Mouse (Mus musculus) hindbrain, embryonic 11.5 days (tissue): Measurements from ENCODE around the gene Rps19bp1. TPM values are rescaled to one million over a fixed set of nuclear protein-coding genes. Genes with fewer than 3 reads are reported as not detected.

Experiments used
- ATAC-seq: fragments of 200-750 bp; cut with Nextera tagmentation; 2 replicates; pipeline ENCODE4 v1.8.0; 2017; ENCODE audit warnings: mild to moderate bottlenecking, moderate TSS enrichment, moderate library complexity; ENCODE audit not compliant: low FRiP score
- DNase-seq: peaks from one replicate; pipeline ENCODE4 v3.0.0-alpha.2; 2015; ENCODE audit warnings: low spot score
- H3K27ac ChIP-seq: fragments of 300-500 bp; sonication (generic); 2 replicates; pipeline ENCODE4 v1.5.1; 2014; ENCODE audit warnings: mild to moderate bottlenecking, low read depth, low read length
- H3K27me3 ChIP-seq: fragments of 300-500 bp; sonication (generic); 2 replicates; pipeline ENCODE4 v1.6.1; 2014; ENCODE audit warnings: mild to moderate bottlenecking, low read length, moderate library complexity, mixed read lengths; ENCODE audit not compliant: control insufficient read depth, insufficient read depth
- H3K36me3 ChIP-seq: fragments of 300-500 bp; sonication (generic); 2 replicates; pipeline ENCODE4 v1.6.1; 2014; ENCODE audit warnings: mild to moderate bottlenecking, low read length, moderate library complexity, mixed read lengths; ENCODE audit not compliant: control insufficient read depth, insufficient read depth
- H3K4me1 ChIP-seq: fragments of 300-500 bp; sonication (generic); replicated peaks from 2 replicates; pipeline ENCODE4 v1.6.1; 2014; ENCODE audit warnings: low read length, mixed read lengths; ENCODE audit not compliant: control insufficient read depth, insufficient read depth
- H3K4me2 ChIP-seq: fragments of 300-500 bp; sonication (generic); replicated peaks from 2 replicates; pipeline ENCODE4 v1.6.1; 2014; ENCODE audit warnings: mild to moderate bottlenecking, low read depth, low read length
- H3K4me3 ChIP-seq: fragments of 300-500 bp; sonication (generic); 2 replicates; pipeline ENCODE4 v1.5.1; 2014; ENCODE audit warnings: low read depth, low read length
- H3K9ac ChIP-seq: fragments of 300-500 bp; sonication (generic); 2 replicates; pipeline ENCODE4 v1.6.1; 2014; ENCODE audit warnings: low read depth, low read length
- H3K9me3 ChIP-seq: fragments of 300-500 bp; sonication (generic); 2 replicates; pipeline ENCODE4 v1.6.1; 2016; ENCODE audit warnings: low read length; ENCODE audit not compliant: control insufficient read depth
- WGBS: fragments of 180-500 bp; shearing (Covaris S2); extraction: QIAGEN DNeasy Blood & Tissue Kit; methylation state at CpG from one replicate; pipeline ENCODE4 v1.1.7; 2014; 5-methylcytosine and 5-hydroxymethylcytosine counted together
- polyA plus RNA-seq: library from polyadenylated mRNA; unstranded; fragments of >200 nt; fragmentation: Nextera tagmentation; extraction: Ambion mirVana; gene quantifications from 2 replicates; pipeline ENCODE4 v1.2.1, GENCODE M21; 2014

Rps19bp1 gene
- polyA plus RNA-seq, 1 experiment from 2014 or later = 68.0 TPM

DNA sequence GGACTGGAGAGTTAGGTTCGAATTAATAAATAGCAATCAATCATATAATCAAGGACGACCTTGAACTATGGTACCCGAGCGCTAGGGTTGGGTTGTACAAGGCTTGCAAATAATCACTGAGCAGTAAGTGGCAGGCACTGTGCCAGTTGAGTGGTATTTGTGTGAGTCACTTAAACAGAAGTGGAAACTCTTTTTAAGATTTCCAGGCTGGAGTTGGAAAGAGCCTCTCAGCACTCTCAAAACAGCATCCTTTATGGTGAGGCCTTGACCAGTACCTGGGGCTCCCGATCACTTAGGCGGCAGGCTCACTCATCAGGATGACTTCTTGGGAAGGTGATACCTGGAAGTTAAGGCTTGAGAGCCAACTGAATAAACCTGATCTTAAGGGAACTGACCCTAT is 9.9 kb downstream of the Rps19bp1 start:
- ATAC-seq (no peak), DNase-seq (no peak)
- 59% methylated on average over 6 of the region's 6 CpGs for WGBS
- peak overlapping the region; percentile 77 for H3K9ac ChIP-seq
- no peaks in the 10 kb centered on the region for H3K9me3 ChIP-seq
- H3K27ac ChIP-seq = peak overlapping the region; percentile 91
- H3K27me3 ChIP-seq = no peaks in the 10 kb centered on the region
- peak overlapping the region; percentile 100 for H3K4me3 ChIP-seq
- H3K36me3 ChIP-seq = peaks cover 27% of the 10 kb centered on the region
- H3K4me2 ChIP-seq = peak overlapping the region; percentile 84
- peaks cover 12% of the 10 kb centered on the region; the same call in 1 of the 2 replicates for H3K4me1 ChIP-seq

DNA sequence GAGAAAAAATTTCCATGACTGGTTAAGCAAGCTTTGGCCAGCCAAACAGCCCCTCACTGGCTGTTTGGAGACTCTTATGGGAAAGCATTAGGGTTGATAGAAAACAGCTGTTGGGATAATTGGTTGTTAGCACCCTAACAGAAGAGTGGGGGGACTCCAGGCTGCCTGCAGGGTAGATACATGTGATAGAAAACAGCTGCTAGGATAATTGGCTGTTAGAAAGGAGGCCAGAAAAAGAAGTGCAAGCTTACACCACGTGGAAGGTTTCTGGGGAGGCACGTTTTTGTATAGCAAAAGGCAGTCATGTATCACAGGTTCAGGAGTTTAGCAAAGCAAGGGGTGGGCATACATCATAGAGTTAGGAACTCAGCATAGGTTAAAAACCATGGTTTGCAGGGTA is 10.6 kb downstream of the Rps19bp1 start:
- no peak for ATAC-seq
- H3K4me2 ChIP-seq = no peak overlapping the region

DNA sequence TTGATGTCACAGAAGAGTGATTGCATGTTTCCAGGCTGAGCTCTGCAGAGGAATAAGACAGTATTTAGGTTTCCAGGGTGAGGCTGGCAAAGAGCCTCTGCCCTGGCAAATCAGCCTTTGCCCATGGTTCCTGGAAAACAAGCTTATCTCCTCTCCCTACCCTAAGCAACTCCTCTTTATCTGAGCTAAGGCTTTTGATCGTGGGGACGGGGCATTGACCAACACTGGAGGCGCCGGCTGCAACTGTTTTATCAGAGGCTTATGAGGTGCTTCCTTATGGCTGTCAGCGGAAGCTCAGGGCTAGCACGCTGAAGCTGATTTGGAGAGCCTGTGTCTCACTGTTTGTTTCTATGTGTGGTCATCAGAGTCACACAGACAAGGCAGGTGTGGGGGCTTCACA is 13.5 kb downstream of the Rps19bp1 start:
- H3K4me2 ChIP-seq = no peak overlapping the region
- ATAC-seq (no peak), DNase-seq (no peak)
- H3K36me3 ChIP-seq = peaks cover 16% of the 10 kb centered on the region; the same call in 1 of the 2 replicates
- no peaks in the 10 kb centered on the region for H3K27me3 ChIP-seq
- 93% methylated on average over 6 of the region's 6 CpGs for WGBS
- no peak overlapping the region for H3K4me3 ChIP-seq
- no peak overlapping the region for H3K9ac ChIP-seq
- H3K4me1 ChIP-seq = peaks cover 4% of the 10 kb centered on the region; the same call in 1 of the 2 replicates
- no peak overlapping the region for H3K27ac ChIP-seq
- H3K9me3 ChIP-seq = no peaks in the 10 kb centered on the region

More for the DNA sequence above, 10.6 kb downstream of the Rps19bp1 start:
- Histone ChIP-seq H3K36me3 (peaks cover 28% of the 10 kb centered on the region), H3K4me3 (no peak overlapping the region), H3K4me1 (peaks cover 12% of the 10 kb centered on the region; the same call in 1 of the 2 replicates), H3K9ac (no peak overlapping the region), H3K9me3 (no peaks in the 10 kb centered on the region), H3K27ac (peak overlapping the region; percentile 91; the same call in 1 of the 2 replicates), H3K27me3 (no peaks in the 10 kb centered on the region)
- DNase-seq = no peak
- 42% methylated on average over 2 of the region's 2 CpGs for WGBS

DNA sequence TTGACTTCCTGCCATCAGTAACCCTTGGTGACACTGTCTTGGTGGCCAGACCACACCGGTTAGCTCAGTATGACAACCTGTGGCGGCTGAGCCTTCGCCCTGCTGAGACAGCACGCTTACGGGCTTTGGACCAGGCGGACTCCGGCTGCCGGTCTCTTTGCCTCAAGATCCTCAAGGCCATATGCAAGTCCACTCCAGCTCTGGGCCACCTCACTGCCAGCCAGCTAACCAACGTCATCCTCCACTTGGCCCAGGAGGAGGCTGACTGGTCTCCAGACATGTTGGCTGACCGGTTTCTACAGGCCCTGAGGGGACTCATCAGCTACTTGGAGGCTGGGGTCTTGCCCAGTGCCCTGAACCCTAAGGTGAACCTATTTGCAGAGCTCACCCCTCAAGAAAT is 14.4 kb downstream of the Rps19bp1 start:
- H3K4me3 ChIP-seq = no peak overlapping the region
- H3K36me3 ChIP-seq = peaks cover 18% of the 10 kb centered on the region; the same call in 1 of the 2 replicates
- H3K9ac ChIP-seq = no peak overlapping the region
- DNase-seq = no peak
- no peak overlapping the region for H3K4me2 ChIP-seq
- no peak overlapping the region for H3K27ac ChIP-seq
- no peak for ATAC-seq
- no peaks in the 10 kb centered on the region for H3K9me3 ChIP-seq
- peaks cover 4% of the 10 kb centered on the region; the same call in 1 of the 2 replicates for H3K4me1 ChIP-seq
- H3K27me3 ChIP-seq = no peaks in the 10 kb centered on the region
- 89% methylated on average over 10 of the region's 10 CpGs for WGBS

DNA sequence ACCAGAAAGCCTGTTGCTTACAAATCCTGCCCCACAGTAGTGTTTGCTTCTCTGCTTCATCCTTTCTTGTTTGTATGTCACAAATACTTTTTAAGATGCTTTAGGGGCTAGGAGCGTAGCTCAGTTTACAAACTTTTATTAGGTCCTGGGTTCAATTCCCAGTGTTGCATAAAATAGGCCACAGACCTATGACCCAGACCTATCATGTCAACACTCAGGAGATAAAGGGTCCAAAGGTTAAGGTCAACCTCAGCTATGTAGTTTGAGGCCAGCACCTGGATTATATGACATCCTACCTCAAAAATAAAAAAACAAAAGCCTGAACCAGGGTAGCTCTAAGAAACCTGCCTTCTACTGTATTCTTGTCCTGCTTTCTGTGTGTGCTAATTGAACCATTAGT is 15.5 kb downstream of the Rps19bp1 start:
- Histone ChIP-seq H3K36me3 (peaks cover 18% of the 10 kb centered on the region; the same call in 1 of the 2 replicates), H3K4me2 (no peak overlapping the region), H3K4me1 (no peaks in the 10 kb centered on the region), H3K27ac (no peak overlapping the region), H3K9me3 (no peaks in the 10 kb centered on the region), H3K9ac (no peak overlapping the region), H3K4me3 (no peak overlapping the region), H3K27me3 (no peaks in the 10 kb centered on the region)
- no peak for ATAC-seq
- DNase-seq = no peak
- WGBS = 100% methylated on average over 1 of the region's 1 CpGs

DNA sequence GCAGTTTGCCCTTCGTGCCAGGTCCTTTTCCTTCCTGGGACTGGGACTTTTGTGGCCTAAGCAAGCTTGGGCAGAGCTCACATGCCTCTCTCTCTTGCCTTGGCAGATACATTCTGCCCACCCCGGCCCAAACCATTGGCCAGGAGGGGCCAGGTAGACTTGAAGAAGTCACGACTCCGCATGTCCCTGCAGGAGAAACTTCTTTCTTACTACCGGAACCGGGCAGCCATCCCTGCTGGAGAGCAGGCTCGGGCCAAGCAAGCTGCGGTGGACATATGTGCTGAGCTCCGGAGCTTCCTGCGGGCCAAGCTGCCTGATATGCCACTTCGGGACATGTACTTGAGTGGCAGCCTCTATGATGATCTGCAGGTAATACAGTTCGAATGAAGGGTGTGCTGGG is 16.0 kb downstream of the Rps19bp1 start:
- H3K27me3 ChIP-seq = no peaks in the 10 kb centered on the region
- no peak for ATAC-seq
- H3K4me1 ChIP-seq = no peaks in the 10 kb centered on the region
- no peak overlapping the region for H3K9ac ChIP-seq
- DNase-seq = no peak
- no peaks in the 10 kb centered on the region for H3K9me3 ChIP-seq
- 95% methylated on average over 12 of the region's 12 CpGs for WGBS
- H3K4me2 ChIP-seq = no peak overlapping the region
- peaks cover 18% of the 10 kb centered on the region; the same call in 1 of the 2 replicates for H3K36me3 ChIP-seq
- H3K27ac ChIP-seq = no peak overlapping the region
- H3K4me3 ChIP-seq = no peak overlapping the region

DNA sequence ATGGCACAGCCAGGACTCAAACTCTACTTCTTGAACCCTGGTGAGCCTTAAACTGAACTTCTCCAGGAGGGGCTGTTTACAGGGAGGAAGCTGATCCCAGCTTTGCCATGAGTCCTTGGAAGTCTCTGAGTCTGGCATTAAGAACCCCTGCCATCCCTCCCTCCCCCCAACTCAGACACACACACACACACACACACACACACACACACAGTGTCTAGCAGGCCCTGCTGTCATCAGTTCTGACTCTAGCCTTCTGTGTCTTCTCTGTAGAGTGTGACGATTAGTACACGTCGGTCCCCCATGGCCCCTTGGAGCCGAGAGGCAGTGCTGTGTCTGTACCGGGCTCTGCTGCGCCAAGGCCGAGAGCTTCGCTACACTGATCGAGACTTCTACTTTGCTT is 28.6 kb downstream of the Rps19bp1 start, which contains the start of gene AC140267.1:
Gene AC140267.1 (plus strand): TSS at position 301 of the 400 bp plus-strand sequence.
- H3K4me1 ChIP-seq = no peaks in the 10 kb centered on the region
- peak within 1 kb of the TSS; percentile 95 for H3K4me3 ChIP-seq
- ATAC-seq (no peak), DNase-seq (no peak)
- peak within 1 kb of the TSS; percentile 88 for H3K9ac ChIP-seq
- H3K4me2 ChIP-seq = peak within 1 kb of the TSS; percentile 80
- no peak within 1 kb of the TSS for H3K27ac ChIP-seq
- no peaks in the 10 kb centered on the region for H3K27me3 ChIP-seq
- 95% methylated on average over 9 of the region's 9 CpGs for WGBS
- no peaks in the 10 kb centered on the region for H3K36me3 ChIP-seq
- H3K9me3 ChIP-seq = no peaks in the 10 kb centered on the region

DNA sequence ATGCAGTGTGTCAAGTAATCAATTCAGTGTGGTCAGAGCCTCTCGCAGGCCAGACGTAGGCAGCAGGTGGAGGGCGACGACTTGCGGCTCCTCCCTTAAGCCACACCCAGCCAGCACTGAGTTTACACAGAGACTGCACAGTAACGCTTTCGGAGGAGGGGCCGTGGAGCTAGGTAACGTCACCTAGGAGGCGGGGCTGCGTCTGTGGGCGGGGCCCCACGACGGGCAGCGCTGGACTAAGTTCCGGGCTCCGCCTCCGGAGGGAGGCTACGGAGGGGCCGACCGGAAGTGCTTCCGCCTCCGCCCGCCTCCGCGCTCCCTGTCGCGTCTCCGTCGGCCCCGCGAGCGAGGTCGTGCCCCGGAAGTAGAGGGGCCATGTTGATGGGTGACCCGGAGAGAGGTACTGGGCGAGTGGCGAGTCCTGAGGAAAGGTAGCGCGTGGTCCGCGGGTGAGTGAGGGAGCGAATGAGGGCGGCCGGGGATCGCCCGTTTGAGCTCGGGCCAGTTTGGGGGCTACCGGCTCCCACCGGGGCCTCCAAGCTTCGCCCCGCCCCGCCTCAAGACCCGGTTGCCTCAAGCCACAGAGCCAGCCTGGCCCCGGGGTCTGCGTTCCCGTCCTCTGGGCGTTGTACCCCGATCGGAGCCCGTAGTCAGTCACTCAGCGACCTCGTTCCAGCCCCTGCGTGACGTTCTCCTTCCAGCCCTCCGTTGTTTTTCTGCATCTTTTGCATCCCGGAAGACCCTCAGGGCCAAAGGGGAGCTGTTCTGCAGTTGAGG is 30.2 kb downstream of the Rps19bp1 start, which contains the start of gene Mief1:
Gene Mief1 (plus strand): TSS at position 286 of the 777 bp plus-strand sequence.
- Histone ChIP-seq H3K4me1 (no peaks in the 10 kb centered on the region), H3K9me3 (no peaks in the 10 kb centered on the region), H3K27ac (peak within 1 kb of the TSS; percentile 60), H3K4me3 (peak within 1 kb of the TSS; percentile 95), H3K27me3 (no peaks in the 10 kb centered on the region), H3K9ac (peak within 1 kb of the TSS; percentile 88), H3K36me3 (no peaks in the 10 kb centered on the region), H3K4me2 (peak within 1 kb of the TSS; percentile 80)
- peak; percentile 99 for DNase-seq
- ATAC-seq = peak; percentile 97
- WGBS = under 1% methylated on average over 65 of the region's 67 CpGs

DNA sequence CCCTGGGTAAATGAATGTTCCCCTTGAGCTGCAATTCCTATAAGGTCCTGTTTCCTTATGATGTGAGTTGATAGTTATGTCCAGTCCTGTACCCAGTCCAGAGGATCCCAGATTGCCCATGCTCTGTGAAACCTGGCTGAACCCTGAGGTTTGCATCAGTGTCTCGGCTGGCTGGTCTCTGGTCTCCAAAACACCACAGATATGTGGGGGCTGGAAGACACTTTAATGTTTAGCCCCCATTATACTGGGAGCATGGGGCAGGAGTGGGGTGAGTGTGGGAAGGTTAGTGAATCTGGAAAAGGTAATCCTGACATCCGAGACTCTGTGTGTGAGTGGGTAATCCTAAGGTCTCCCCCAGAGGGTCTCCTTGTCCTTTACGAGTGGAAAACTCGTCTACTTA is 31.1 kb downstream of the Rps19bp1 start:
- no peak for DNase-seq
- H3K4me3 ChIP-seq = no peak overlapping the region
- 69% methylated on average over 4 of the region's 4 CpGs for WGBS

More for the DNA sequence above, 31.1 kb downstream of the Rps19bp1 start:
- Histone ChIP-seq H3K27ac (peak overlapping the region; percentile 60), H3K36me3 (no peaks in the 10 kb centered on the region), H3K4me1 (no peaks in the 10 kb centered on the region), H3K27me3 (no peaks in the 10 kb centered on the region), H3K9ac (no peak overlapping the region), H3K9me3 (no peaks in the 10 kb centered on the region), H3K4me2 (no peak overlapping the region)
- ATAC-seq = peak; percentile 28
